Mouse (Mus musculus): ENCODE results near the gene Per3. TPM values are rescaled to one million over a fixed set of nuclear protein-coding genes. Genes with fewer than 3 reads are reported as not detected.

Gene Per3
- polyA plus RNA-seq, 1 experiment, result not detected

- H3K27ac ChIP-seq (ENCODE audit: insufficient read depth, low read depth, low read length), result no peak overlapping the region
- H3K4me3 ChIP-seq (ENCODE audit: insufficient read depth, low read depth, low read length), result no peak overlapping the region
- peaks cover 4% of the 10 kb centered on the region for H3K4me1 ChIP-seq (ENCODE audit: control insufficient read depth, insufficient read depth, low read length)
- no peak for TF ChIP-seq POLR2A (IDR thresholded peaks at IDR 0.05; ENCODE audit: insufficient read depth, low read depth, low read length)
- 83% methylated on average over 7 of the region's 7 CpGs for WGBS
These were observed 26.5 kb upstream of the Per3 start for GRCm38 (mm10) chr4:151070962-151071361.

- Histone ChIP-seq H3K4me3 (ENCODE audit: insufficient read depth, low read depth, low read length) (no peak overlapping the region), H3K4me1 (ENCODE audit: control insufficient read depth, insufficient read depth, low read length) (peaks cover 2% of the 10 kb centered on the region), H3K27ac (ENCODE audit: insufficient read depth, low read depth, low read length) (no peak overlapping the region)
- TF ChIP-seq POLR2A (IDR thresholded peaks at IDR 0.05; ENCODE audit: insufficient read depth, low read depth, low read length) (no peak), CTCF (IDR thresholded peaks at IDR 0.05; ENCODE audit: insufficient read depth, low read depth, low read length) (no peak)
- WGBS, result 23% methylated on average over 4 of the region's 4 CpGs
These were observed 24.3 kb upstream of the Per3 start for GRCm38 (mm10) chr4:151068751-151069150.

- 62% methylated on average over 4 of the region's 4 CpGs for WGBS
- H3K27ac ChIP-seq (ENCODE audit: insufficient read depth, low read depth, low read length), result no peak overlapping the region
- H3K4me3 ChIP-seq (ENCODE audit: insufficient read depth, low read depth, low read length), result no peak overlapping the region
- TF ChIP-seq POLR2A (IDR thresholded peaks at IDR 0.05; ENCODE audit: insufficient read depth, low read depth, low read length) (no peak), CTCF (IDR thresholded peaks at IDR 0.05; ENCODE audit: insufficient read depth, low read depth, low read length) (no peak)
- H3K4me1 ChIP-seq (ENCODE audit: control insufficient read depth, insufficient read depth, low read length), result no peaks in the 10 kb centered on the region
These were observed 15.1 kb upstream of the Per3 start for GRCm38 (mm10) chr4:151059566-151059965.

- no peak for TF ChIP-seq POLR2A (IDR thresholded peaks at IDR 0.05; ENCODE audit: insufficient read depth, low read depth, low read length)
- no peak for TF ChIP-seq CTCF (IDR thresholded peaks at IDR 0.05; ENCODE audit: insufficient read depth, low read depth, low read length)
- no peaks in the 10 kb centered on the region for H3K4me1 ChIP-seq (ENCODE audit: control insufficient read depth, insufficient read depth, low read length)
- no peak overlapping the region for H3K4me3 ChIP-seq (ENCODE audit: insufficient read depth, low read depth, low read length)
- WGBS, result 69% methylated on average over 4 of the region's 4 CpGs
- peak overlapping the region; percentile 76; the same call in 1 of the 2 replicates for H3K27ac ChIP-seq (ENCODE audit: insufficient read depth, low read depth, low read length)
These were observed 14.2 kb upstream of the Per3 start for GRCm38 (mm10) chr4:151058634-151059033.

GRCm38 (mm10) chr4:151057347-151058321 is 13.2 kb upstream of the Per3 start, which contains the start of gene Vamp3:
Gene Vamp3, minus strand, starts transcription at chr4:151057963.
- peak; percentile 63; the same call in 1 of the 2 replicates for TF ChIP-seq POLR2A (IDR thresholded peaks at IDR 0.05; ENCODE audit: insufficient read depth, low read depth, low read length)
- TF ChIP-seq CTCF (IDR thresholded peaks at IDR 0.05; ENCODE audit: insufficient read depth, low read depth, low read length), result no peak
- peak within 1 kb of the TSS; percentile 84 for H3K27ac ChIP-seq (ENCODE audit: insufficient read depth, low read depth, low read length)
- no peaks in the 10 kb centered on the region for H3K4me1 ChIP-seq (ENCODE audit: control insufficient read depth, insufficient read depth, low read length)
- peak within 1 kb of the TSS; percentile 67 for H3K4me3 ChIP-seq (ENCODE audit: insufficient read depth, low read depth, low read length)
- WGBS, result under 1% methylated on average over 114 of the region's 114 CpGs

GRCm38 (mm10) chr4:151051162-151051561 is 6.7 kb upstream of the Per3 start:
- Histone ChIP-seq H3K4me3 (ENCODE audit: insufficient read depth, low read depth, low read length) (no peak overlapping the region), H3K27ac (ENCODE audit: insufficient read depth, low read depth, low read length) (no peak overlapping the region), H3K4me1 (ENCODE audit: control insufficient read depth, insufficient read depth, low read length) (no peaks in the 10 kb centered on the region)
- TF ChIP-seq POLR2A (IDR thresholded peaks at IDR 0.05; ENCODE audit: insufficient read depth, low read depth, low read length) (no peak), CTCF (IDR thresholded peaks at IDR 0.05; ENCODE audit: insufficient read depth, low read depth, low read length) (no peak)
- 35% methylated on average over 1 of the region's 1 CpGs for WGBS

GRCm38 (mm10) chr4:151046524-151046923 is 2.1 kb upstream of the Per3 start:
- WGBS, result 81% methylated on average over 3 of the region's 3 CpGs
- no peak overlapping the region for H3K27ac ChIP-seq (ENCODE audit: insufficient read depth, low read depth, low read length)
- H3K4me1 ChIP-seq (ENCODE audit: control insufficient read depth, insufficient read depth, low read length), result peaks cover 8% of the 10 kb centered on the region; the same call in 1 of the 2 replicates
- H3K4me3 ChIP-seq (ENCODE audit: insufficient read depth, low read depth, low read length), result no peak overlapping the region
- no peak for TF ChIP-seq CTCF (IDR thresholded peaks at IDR 0.05; ENCODE audit: insufficient read depth, low read depth, low read length)
- no peak for TF ChIP-seq POLR2A (IDR thresholded peaks at IDR 0.05; ENCODE audit: insufficient read depth, low read depth, low read length)

GRCm38 (mm10) chr4:151044944-151045570 is 592 bp upstream of the Per3 start:
- no peak for TF ChIP-seq CTCF (IDR thresholded peaks at IDR 0.05; ENCODE audit: insufficient read depth, low read depth, low read length)
- TF ChIP-seq POLR2A (IDR thresholded peaks at IDR 0.05; ENCODE audit: insufficient read depth, low read depth, low read length), result peak; percentile 13; the same call in 1 of the 2 replicates
- 2% methylated on average over 21 of the region's 21 CpGs for whole genome bisulfite sequencing
- H3K27ac ChIP-seq (ENCODE audit: insufficient read depth, low read depth, low read length), result peak overlapping the region; percentile 89

GRCm38 (mm10) chr4:151043281-151043680 is 1.2 kb downstream of the Per3 start:
- no peak for TF ChIP-seq CTCF (IDR thresholded peaks at IDR 0.05; ENCODE audit: insufficient read depth, low read depth, low read length)
- TF ChIP-seq POLR2A (IDR thresholded peaks at IDR 0.05; ENCODE audit: insufficient read depth, low read depth, low read length), result no peak
- 8% methylated on average over 5 of the region's 5 CpGs for WGBS
- H3K4me1 ChIP-seq (ENCODE audit: control insufficient read depth, insufficient read depth, low read length), result peaks cover 11% of the 10 kb centered on the region
- H3K27ac ChIP-seq (ENCODE audit: insufficient read depth, low read depth, low read length), result 0 out of 2 replicates have a peak overlapping the region, but pooled peaks have one; percentile 2
- peak overlapping the region; percentile 28; the same call in 1 of the 2 replicates for H3K4me3 ChIP-seq (ENCODE audit: insufficient read depth, low read depth, low read length)

More at GRCm38 (mm10) chr4:151044944-151045570, 592 bp upstream of the Per3 start:
- Histone ChIP-seq H3K4me1 (ENCODE audit: control insufficient read depth, insufficient read depth, low read length) (peaks cover 11% of the 10 kb centered on the region), H3K4me3 (ENCODE audit: insufficient read depth, low read depth, low read length) (peak overlapping the region; percentile 69)

Measured in olfactory bulb, adult 2 months (tissue).